Comparison of ENCODE assay signal across 8 mouse cellular contexts in genomic region chr6:47672741-47673140, GRCm38 (mm10).
DNase-seq lines count a peak whose midpoint lies in the region; ATAC-seq and TF ChIP-seq lines count a peak whose summit lies in the region.
"Not testable (repeated sequence)": the region's sequence is repeated elsewhere in the genome, so short reads cannot be mapped to it uniquely, and the experiment has no call there.

No protein-coding gene starts in this region.

- not testable (repeated sequence) for ATAC-seq in embryonic facial prominence, embryonic 11.5 days (replicated peaks; ENCODE audit: insufficient number of reproducible peaks, low FRiP score, low TSS enrichment, low read depth); intestine, embryonic 15.5 days; lung, embryonic 14.5 days (ENCODE audit: insufficient read depth)

- TF ChIP-seq POLR2A in heart, adult 2 months (IDR thresholded peaks at IDR 0.05; ENCODE audit: insufficient read depth, low read depth, low read length) = not testable (repeated sequence)

- peak overlapping the region; percentile 21; the same call in 1 of the 2 replicates for H3K4me2 ChIP-seq in embryonic facial prominence, embryonic 11.5 days (ENCODE audit: low read depth, low read length)
- H3K4me2 ChIP-seq in intestine, embryonic 15.5 days (replicated peaks) = peak overlapping the region; percentile 49
- peak overlapping the region; percentile 48 for H3K4me2 ChIP-seq in lung, embryonic 14.5 days

- whole genome bisulfite sequencing in embryonic facial prominence, embryonic 11.5 days = 26% methylated on average over 4 of the region's 33 CpGs
- 8% methylated on average over 9 of the region's 33 CpGs for WGBS in heart, adult 2 months
- 0% methylated on average over 10 of the region's 33 CpGs for WGBS in intestine, embryonic 15.5 days
- 4% methylated on average over 9 of the region's 33 CpGs for WGBS in lung, embryonic 14.5 days

- H3K27me3 ChIP-seq in embryonic facial prominence, embryonic 11.5 days (ENCODE audit: control insufficient read depth, insufficient read depth, low read length); heart, adult 2 months (ENCODE audit: control insufficient read depth, insufficient read depth, low read length); intestine, embryonic 15.5 days (replicated peaks); lung, embryonic 14.5 days (ENCODE audit: insufficient read depth, low read length): not testable (repeated sequence)

- intact Hi-C loops in heart, adult 2 months (cut with DNase I) = not testable (repeated sequence)

- not testable (repeated sequence) for H3K27ac ChIP-seq in embryonic facial prominence, embryonic 11.5 days (replicated peaks; ENCODE audit: low read depth, low read length); heart, adult 2 months; intestine, embryonic 15.5 days; lung, embryonic 14.5 days (ENCODE audit: low read depth)

- H3K9ac ChIP-seq in embryonic facial prominence, embryonic 11.5 days (replicated peaks; ENCODE audit: low read length); heart, adult 2 months (ENCODE audit: low read depth, low read length); intestine, embryonic 15.5 days; lung, embryonic 14.5 days: not testable (repeated sequence)

- peak; percentile 65 to 85 for DNase-seq in adrenal gland, adult (ENCODE audit: inconsistent age in 2 of 2, low spot score in 1 of 2)
- not testable (repeated sequence) for DNase-seq in embryonic facial prominence, embryonic 11.5 days (ENCODE audit: low spot score); lung, embryonic 14.5 days
- DNase-seq in heart, adult 2 months = peak; percentile 22 to 62
- DNase-seq in layer of hippocampus, postnatal 36 days = peak; percentile 50 to 60
- DNase-seq in right cerebral cortex, adult 2 months (ENCODE audit: low spot score in 2 of 2) = peak; percentile 22 to 39
- DNase-seq in thymus, postnatal 25 days = peak; percentile 41

- not testable (repeated sequence) for H3K4me1 ChIP-seq in embryonic facial prominence, embryonic 11.5 days (ENCODE audit: control insufficient read depth, insufficient read depth, low read length); heart, adult 2 months (ENCODE audit: control insufficient read depth, insufficient read depth, low read length); intestine, embryonic 15.5 days (replicated peaks); lung, embryonic 14.5 days (ENCODE audit: insufficient read depth)

- H3K9me3 ChIP-seq in embryonic facial prominence, embryonic 11.5 days (replicated peaks; ENCODE audit: control insufficient read depth, low read length); intestine, embryonic 15.5 days; lung, embryonic 14.5 days (ENCODE audit: low read depth, low read length): not testable (repeated sequence)

- not testable (repeated sequence) for H3K4me3 ChIP-seq in embryonic facial prominence, embryonic 11.5 days (ENCODE audit: low read depth, low read length)
- peak overlapping the region; percentile 30; the same call in 1 of the 2 replicates for H3K4me3 ChIP-seq in heart, adult 2 months
- peak overlapping the region; percentile 31 for H3K4me3 ChIP-seq in intestine, embryonic 15.5 days (replicated peaks)
- H3K4me3 ChIP-seq in lung, embryonic 14.5 days (ENCODE audit: low read depth, low read length) = 0 out of 2 replicates have a peak overlapping the region, but pooled peaks have one; percentile 14

- not testable (repeated sequence) for TF ChIP-seq CTCF in heart, adult 2 months (IDR thresholded peaks at IDR 0.05); lung, embryonic 14.5 days (IDR thresholded peaks at IDR 0.05; ENCODE audit: low read depth)

- H3K36me3 ChIP-seq in embryonic facial prominence, embryonic 11.5 days (replicated peaks; ENCODE audit: control insufficient read depth, insufficient read depth, low read depth, low read length); heart, adult 2 months (ENCODE audit: control insufficient read depth, insufficient read depth, low read length); intestine, embryonic 15.5 days; lung, embryonic 14.5 days (ENCODE audit: insufficient read depth): not testable (repeated sequence)

- H3K79me2 ChIP-seq in heart, adult 2 months (replicated peaks; ENCODE audit: control insufficient read depth, insufficient read depth, low read length) = not testable (repeated sequence)

- not testable (repeated sequence) for TF ChIP-seq EP300 in heart, adult 2 months (IDR thresholded peaks at IDR 0.05; ENCODE audit: insufficient read depth, low read depth, low read length)
